Mouse (Mus musculus): ENCODE data around the gene Hoxa5.

The Hoxa5 gene

GRCm38 (mm10) chr6:52204050-52204752 lies at the start of gene Hoxa5:
Gene Hoxa5, minus strand, starts transcription at chr6:52204587.
- no peak for DNase-seq (ENCODE audit: low read depth, low spot score)

GRCm38 (mm10) chr6:52253511-52254500 lies 49.4 kb upstream of the Hoxa5 start:
- DNase-seq (ENCODE audit: low read depth, low spot score) = no peak

- DNase-seq (ENCODE audit: low read depth, low spot score) = no peak
Observed at GRCm38 (mm10) chr6:52252775-52253376, 48.5 kb upstream of the Hoxa5 start.

- no peak for DNase-seq (ENCODE audit: low read depth, low spot score)
Observed at GRCm38 (mm10) chr6:52252016-52252774, 47.8 kb upstream of the Hoxa5 start.

GRCm38 (mm10) chr6:52251177-52251879 lies 46.9 kb upstream of the Hoxa5 start:
- DNase-seq (ENCODE audit: low read depth, low spot score) = no peak

GRCm38 (mm10) chr6:52249826-52250225 lies 45.4 kb upstream of the Hoxa5 start:
- DNase-seq (ENCODE audit: low read depth, low spot score) = no peak

- no peak for DNase-seq (ENCODE audit: low read depth, low spot score)
Observed at GRCm38 (mm10) chr6:52249415-52249738, 45.0 kb upstream of the Hoxa5 start.

GRCm38 (mm10) chr6:52248638-52249414 lies 44.4 kb upstream of the Hoxa5 start:
- no peak for DNase-seq (ENCODE audit: low read depth, low spot score)

- DNase-seq (ENCODE audit: low read depth, low spot score) = no peak
Observed at GRCm38 (mm10) chr6:52247766-52248637, 43.6 kb upstream of the Hoxa5 start.

GRCm38 (mm10) chr6:52246916-52247315 lies 42.5 kb upstream of the Hoxa5 start:
- no peak for DNase-seq (ENCODE audit: low read depth, low spot score)

- no peak for DNase-seq (ENCODE audit: low read depth, low spot score)
Observed at GRCm38 (mm10) chr6:52246403-52246803, 42.0 kb upstream of the Hoxa5 start.

GRCm38 (mm10) chr6:52245757-52246142 lies 41.4 kb upstream of the Hoxa5 start, which contains the start of gene Hoxa11:
Gene Hoxa11, minus strand, starts transcription at chr6:52245810.
- no peak for DNase-seq (ENCODE audit: low read depth, low spot score)

- DNase-seq (ENCODE audit: low read depth, low spot score) = no peak
Observed at GRCm38 (mm10) chr6:52245040-52245756, 40.8 kb upstream of the Hoxa5 start.

- no peak for DNase-seq (ENCODE audit: low read depth, low spot score)
Observed at GRCm38 (mm10) chr6:52244471-52245039, 40.2 kb upstream of the Hoxa5 start.

GRCm38 (mm10) chr6:52243681-52244121 lies 39.3 kb upstream of the Hoxa5 start:
- DNase-seq (ENCODE audit: low read depth, low spot score) = no peak

- DNase-seq (ENCODE audit: low read depth, low spot score) = no peak
Observed at GRCm38 (mm10) chr6:52242801-52243332, 38.5 kb upstream of the Hoxa5 start.

- no peak for DNase-seq (ENCODE audit: low read depth, low spot score)
Observed at GRCm38 (mm10) chr6:52241001-52241621, 36.7 kb upstream of the Hoxa5 start.
